Mouse (Mus musculus): ENCODE measurements around the gene Traf5. TPM values are rescaled to one million over a fixed set of nuclear protein-coding genes. Genes with fewer than 3 reads are reported as not detected.

The Traf5 gene
- polyA plus RNA-seq, 1 experiment from 2014 or later, result 5.9 TPM

DNA sequence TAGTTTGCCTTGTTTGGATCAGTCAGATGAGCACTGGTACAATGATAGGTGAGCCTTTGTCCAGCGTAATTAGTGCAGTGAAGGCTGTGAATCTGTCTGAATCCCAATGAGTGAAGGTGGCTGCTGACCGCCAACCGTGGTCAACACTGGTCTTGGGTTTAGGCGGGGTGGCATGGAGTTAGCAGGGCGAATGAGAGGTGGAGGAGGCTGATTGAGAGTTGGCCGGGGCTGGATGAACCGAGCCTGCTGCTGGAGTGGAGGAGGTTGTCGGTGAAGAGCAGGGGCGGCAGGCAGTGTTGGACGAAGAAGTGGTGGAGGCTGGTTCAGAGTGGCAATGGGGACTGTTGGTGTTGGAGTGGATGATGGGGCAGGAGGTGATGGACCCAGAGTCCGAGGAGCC lies 8.4 kb upstream of the Traf5 start:
- 95% methylated on average over 11 of the region's 11 CpGs for WGBS
- no peak overlapping the region for H3K27ac ChIP-seq (ENCODE audit: low read depth, low read length)
- no peaks in the 10 kb centered on the region for H3K27me3 ChIP-seq (ENCODE audit: control insufficient read depth, insufficient read depth, low read length)
- ATAC-seq (ENCODE audit: low FRiP score), result no peak
- H3K4me1 ChIP-seq (replicated peaks; ENCODE audit: control insufficient read depth, insufficient read depth, low read length), result no peaks in the 10 kb centered on the region
- no peak for DNase-seq (ENCODE audit: low spot score)
- no peak overlapping the region for H3K4me3 ChIP-seq (ENCODE audit: low read depth, low read length)
- H3K9me3 ChIP-seq (ENCODE audit: control insufficient read depth, low read length), result no peaks in the 10 kb centered on the region
- H3K9ac ChIP-seq (ENCODE audit: low read depth, low read length), result no peak overlapping the region
- no peak overlapping the region for H3K4me2 ChIP-seq (replicated peaks; ENCODE audit: low read depth, low read length)
- 0 out of 2 replicates have a peak, but pooled peaks cover 3% of the 10 kb centered on the region for H3K36me3 ChIP-seq (ENCODE audit: control insufficient read depth, insufficient read depth, low read length)

GRCm38 (mm10) chr1:192095626-192096025 lies 3.3 kb upstream of the Traf5 start:
- Histone ChIP-seq H3K36me3 (ENCODE audit: control insufficient read depth, insufficient read depth, low read length) (0 out of 2 replicates have a peak, but pooled peaks cover 2% of the 10 kb centered on the region), H3K4me1 (replicated peaks; ENCODE audit: control insufficient read depth, insufficient read depth, low read length) (no peaks in the 10 kb centered on the region; the same call in 1 of the 2 replicates), H3K27ac (ENCODE audit: low read depth, low read length) (no peak overlapping the region), H3K9me3 (ENCODE audit: control insufficient read depth, low read length) (no peaks in the 10 kb centered on the region), H3K9ac (ENCODE audit: low read depth, low read length) (no peak overlapping the region), H3K4me2 (replicated peaks; ENCODE audit: low read depth, low read length) (no peak overlapping the region), H3K27me3 (ENCODE audit: control insufficient read depth, insufficient read depth, low read length) (peaks cover 11% of the 10 kb centered on the region), H3K4me3 (ENCODE audit: low read depth, low read length) (no peak overlapping the region)
- ATAC-seq (ENCODE audit: low FRiP score) (no peak), DNase-seq (ENCODE audit: low spot score) (no peak)
- WGBS, result 89% methylated on average over 5 of the region's 5 CpGs

DNA sequence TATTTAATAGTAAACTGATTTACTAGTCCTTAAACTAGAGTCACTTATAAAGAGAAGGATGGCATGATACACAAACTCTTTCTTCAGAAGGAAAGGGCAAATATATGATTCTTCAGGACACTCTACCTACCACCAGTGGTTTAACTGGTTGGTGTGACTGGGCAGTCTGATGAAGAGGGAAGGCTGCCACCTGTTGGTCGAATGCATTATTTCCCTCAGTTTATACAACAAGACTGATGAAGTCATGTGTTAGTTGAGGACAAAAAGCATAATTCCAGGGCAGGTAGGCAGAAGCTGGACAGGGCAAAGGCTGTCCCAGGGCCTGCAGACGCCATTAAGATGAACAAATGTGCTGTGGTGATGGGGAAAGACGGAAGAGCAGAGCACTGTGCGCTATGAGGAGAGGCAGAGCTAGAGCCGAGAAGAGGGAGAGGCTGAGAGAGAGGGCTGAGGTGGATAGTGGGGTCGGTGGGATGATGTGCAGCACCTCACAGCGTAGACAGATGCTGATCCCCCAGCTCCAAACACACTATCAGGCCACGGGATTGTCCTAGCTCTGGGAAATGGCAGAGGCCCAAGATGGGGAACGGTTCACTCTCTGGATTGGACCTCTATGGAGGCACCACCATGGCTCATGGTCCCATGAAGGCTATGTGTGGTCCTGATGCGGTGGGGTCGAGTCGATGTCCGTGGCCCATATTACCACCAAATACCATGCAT lies 2.3 kb upstream of the Traf5 start:
- H3K27ac ChIP-seq (ENCODE audit: low read depth, low read length), result no peak overlapping the region

GRCm38 (mm10) chr1:192092879-192093660 lies 711 bp upstream of the Traf5 start:
- Histone ChIP-seq H3K27ac (ENCODE audit: low read depth, low read length) (no peak overlapping the region), H3K4me3 (ENCODE audit: low read depth, low read length) (peak overlapping the region; percentile 45), H3K36me3 (ENCODE audit: control insufficient read depth, insufficient read depth, low read length) (no peaks in the 10 kb centered on the region), H3K4me1 (replicated peaks; ENCODE audit: control insufficient read depth, insufficient read depth, low read length) (no peaks in the 10 kb centered on the region; the same call in 1 of the 2 replicates), H3K27me3 (ENCODE audit: control insufficient read depth, insufficient read depth, low read length) (peaks cover 13% of the 10 kb centered on the region), H3K9ac (ENCODE audit: low read depth, low read length) (no peak overlapping the region), H3K9me3 (ENCODE audit: control insufficient read depth, low read length) (no peaks in the 10 kb centered on the region), H3K4me2 (replicated peaks; ENCODE audit: low read depth, low read length) (peak overlapping the region; percentile 81)
- WGBS, result 30% methylated on average over 16 of the region's 16 CpGs
- ATAC-seq (ENCODE audit: low FRiP score) (peak; percentile 90), DNase-seq (ENCODE audit: low spot score) (peak; percentile 84)

More for the DNA sequence above, 2.3 kb upstream of the Traf5 start:
- Histone ChIP-seq H3K27me3 (ENCODE audit: control insufficient read depth, insufficient read depth, low read length) (peaks cover 13% of the 10 kb centered on the region), H3K4me3 (ENCODE audit: low read depth, low read length) (no peak overlapping the region), H3K9me3 (ENCODE audit: control insufficient read depth, low read length) (no peaks in the 10 kb centered on the region), H3K4me1 (replicated peaks; ENCODE audit: control insufficient read depth, insufficient read depth, low read length) (no peaks in the 10 kb centered on the region; the same call in 1 of the 2 replicates), H3K9ac (ENCODE audit: low read depth, low read length) (no peak overlapping the region), H3K36me3 (ENCODE audit: control insufficient read depth, insufficient read depth, low read length) (no peaks in the 10 kb centered on the region), H3K4me2 (replicated peaks; ENCODE audit: low read depth, low read length) (no peak overlapping the region)
- 62% methylated on average over 13 of the region's 13 CpGs for WGBS
- DNase-seq (ENCODE audit: low spot score) (peak; percentile 75), ATAC-seq (ENCODE audit: low FRiP score) (no peak)

GRCm38 (mm10) chr1:192090689-192091567 lies 1.4 kb downstream of the Traf5 start:
- H3K4me2 ChIP-seq (replicated peaks; ENCODE audit: low read depth, low read length), result no peak overlapping the region
- no peak for DNase-seq (ENCODE audit: low spot score)
- 80% methylated on average over 11 of the region's 11 CpGs for WGBS

GRCm38 (mm10) chr1:192090281-192090680 lies 2.1 kb downstream of the Traf5 start:
- 89% methylated on average over 3 of the region's 3 CpGs for WGBS
- ATAC-seq (ENCODE audit: low FRiP score), result no peak

More at GRCm38 (mm10) chr1:192090689-192091567, 1.4 kb downstream of the Traf5 start:
- no peak for ATAC-seq (ENCODE audit: low FRiP score)
- H3K9me3 ChIP-seq (ENCODE audit: control insufficient read depth, low read length), result no peaks in the 10 kb centered on the region
- no peak overlapping the region for H3K27ac ChIP-seq (ENCODE audit: low read depth, low read length)
- H3K27me3 ChIP-seq (ENCODE audit: control insufficient read depth, insufficient read depth, low read length), result peaks cover 13% of the 10 kb centered on the region
- H3K4me1 ChIP-seq (replicated peaks; ENCODE audit: control insufficient read depth, insufficient read depth, low read length), result no peaks in the 10 kb centered on the region; the same call in 1 of the 2 replicates
- H3K36me3 ChIP-seq (ENCODE audit: control insufficient read depth, insufficient read depth, low read length), result no peaks in the 10 kb centered on the region
- H3K9ac ChIP-seq (ENCODE audit: low read depth, low read length), result no peak overlapping the region
- no peak overlapping the region for H3K4me3 ChIP-seq (ENCODE audit: low read depth, low read length)

GRCm38 (mm10) chr1:192089208-192090166 lies 2.9 kb downstream of the Traf5 start:
- no peak overlapping the region for H3K4me2 ChIP-seq (replicated peaks; ENCODE audit: low read depth, low read length)
- no peaks in the 10 kb centered on the region for H3K36me3 ChIP-seq (ENCODE audit: control insufficient read depth, insufficient read depth, low read length)
- H3K4me3 ChIP-seq (ENCODE audit: low read depth, low read length), result no peak overlapping the region
- 64% methylated on average over 9 of the region's 9 CpGs for WGBS
- H3K27me3 ChIP-seq (ENCODE audit: control insufficient read depth, insufficient read depth, low read length), result peaks cover 13% of the 10 kb centered on the region
- DNase-seq (ENCODE audit: low spot score) (no peak), ATAC-seq (ENCODE audit: low FRiP score) (no peak)
- H3K9ac ChIP-seq (ENCODE audit: low read depth, low read length), result no peak overlapping the region
- no peaks in the 10 kb centered on the region; the same call in 1 of the 2 replicates for H3K4me1 ChIP-seq (replicated peaks; ENCODE audit: control insufficient read depth, insufficient read depth, low read length)
- H3K27ac ChIP-seq (ENCODE audit: low read depth, low read length), result no peak overlapping the region
- H3K9me3 ChIP-seq (ENCODE audit: control insufficient read depth, low read length), result no peaks in the 10 kb centered on the region

More at GRCm38 (mm10) chr1:192090281-192090680, 2.1 kb downstream of the Traf5 start:
- no peak for DNase-seq (ENCODE audit: low spot score)
- Histone ChIP-seq H3K9ac (ENCODE audit: low read depth, low read length) (no peak overlapping the region), H3K27ac (ENCODE audit: low read depth, low read length) (no peak overlapping the region), H3K9me3 (ENCODE audit: control insufficient read depth, low read length) (no peaks in the 10 kb centered on the region), H3K4me2 (replicated peaks; ENCODE audit: low read depth, low read length) (no peak overlapping the region), H3K27me3 (ENCODE audit: control insufficient read depth, insufficient read depth, low read length) (peaks cover 13% of the 10 kb centered on the region), H3K4me3 (ENCODE audit: low read depth, low read length) (no peak overlapping the region), H3K4me1 (replicated peaks; ENCODE audit: control insufficient read depth, insufficient read depth, low read length) (no peaks in the 10 kb centered on the region; the same call in 1 of the 2 replicates), H3K36me3 (ENCODE audit: control insufficient read depth, insufficient read depth, low read length) (no peaks in the 10 kb centered on the region)

Data from hindbrain, embryonic 11.5 days (tissue).